Mouse (Mus musculus) neural tube, embryonic 12.5 days (tissue): Measurements from ENCODE around the gene Tgfbr2. TPM values are rescaled to one million over a fixed set of nuclear protein-coding genes. Genes with fewer than 3 reads are reported as not detected.

Source experiments
- ATAC-seq: fragments of 200-750 bp; cut with Nextera tagmentation; 2 replicates; pipeline ENCODE4 v1.8.0; 2017; ENCODE audit warnings: low read depth, mild to moderate bottlenecking, moderate TSS enrichment, moderate library complexity; ENCODE audit not compliant: low FRiP score
- H3K27ac ChIP-seq: fragments of 300-500 bp; sonication (generic); 2 replicates; pipeline ENCODE4 v1.5.1; 2016
- H3K27me3 ChIP-seq: fragments of 300-500 bp; sonication (generic); replicated peaks from 2 replicates; pipeline ENCODE4 v1.6.1; 2016; ENCODE audit warnings: mild to moderate bottlenecking
- H3K36me3 ChIP-seq: fragments of 300-500 bp; sonication (generic); 2 replicates; pipeline ENCODE4 v1.6.1; 2016; ENCODE audit warnings: mild to moderate bottlenecking
- H3K4me1 ChIP-seq: fragments of 300-500 bp; sonication (generic); 2 replicates; pipeline ENCODE4 v1.6.1; 2016
- H3K4me2 ChIP-seq: fragments of 300-500 bp; sonication (generic); replicated peaks from 2 replicates; pipeline ENCODE4 v1.6.1; 2016; ENCODE audit warnings: mild to moderate bottlenecking
- H3K4me3 ChIP-seq: fragments of 300-500 bp; sonication (generic); 2 replicates; pipeline ENCODE4 v1.5.1; 2016
- H3K9ac ChIP-seq: fragments of 300-500 bp; sonication (generic); 2 replicates; pipeline ENCODE4 v1.6.1; 2016; ENCODE audit warnings: mild to moderate bottlenecking
- H3K9me3 ChIP-seq: fragments of 300-500 bp; sonication (generic); 2 replicates; pipeline ENCODE4 v1.6.1; 2016; ENCODE audit warnings: mild to moderate bottlenecking
- WGBS: fragments of 180-500 bp; shearing (Covaris S2); methylation state at CpG from one replicate; pipeline ENCODE4 v1.1.7; 2016; 5-methylcytosine and 5-hydroxymethylcytosine counted together
- polyA plus RNA-seq: library from polyadenylated mRNA; unstranded; fragments of >200 nt; fragmentation: Nextera tagmentation; extraction: Ambion mirVana; gene quantifications from 2 replicates; pipeline ENCODE4 v1.2.1, GENCODE M21; 2016

The Tgfbr2 gene
- polyA plus RNA-seq, 1 experiment from 2014 or later = 14.4 TPM

GRCm38 (mm10) chr9:116167304-116167880 lies 7.8 kb downstream of the Tgfbr2 start:
- Histone ChIP-seq H3K9ac (no peak overlapping the region), H3K4me1 (0 out of 2 replicates have a peak, but pooled peaks cover 5% of the 10 kb centered on the region), H3K9me3 (no peaks in the 10 kb centered on the region), H3K27me3 (no peaks in the 10 kb centered on the region), H3K4me2 (no peak overlapping the region), H3K4me3 (no peak overlapping the region), H3K36me3 (no peaks in the 10 kb centered on the region), H3K27ac (no peak overlapping the region)
- no peak for ATAC-seq
- 90% methylated on average over 6 of the region's 6 CpGs for WGBS

GRCm38 (mm10) chr9:116166363-116166762 lies 8.8 kb downstream of the Tgfbr2 start:
- Histone ChIP-seq H3K4me1 (0 out of 2 replicates have a peak, but pooled peaks cover 5% of the 10 kb centered on the region), H3K4me2 (no peak overlapping the region), H3K27ac (no peak overlapping the region), H3K27me3 (no peaks in the 10 kb centered on the region), H3K36me3 (no peaks in the 10 kb centered on the region), H3K4me3 (no peak overlapping the region), H3K9ac (no peak overlapping the region), H3K9me3 (no peaks in the 10 kb centered on the region)
- 85% methylated on average over 6 of the region's 6 CpGs for WGBS
- no peak for ATAC-seq

GRCm38 (mm10) chr9:116163883-116164282 lies 11.3 kb downstream of the Tgfbr2 start:
- H3K9me3 ChIP-seq = no peaks in the 10 kb centered on the region
- ATAC-seq = no peak
- no peak overlapping the region for H3K9ac ChIP-seq
- no peak overlapping the region for H3K4me2 ChIP-seq
- no peak overlapping the region for H3K4me3 ChIP-seq
- 86% methylated on average over 6 of the region's 6 CpGs for WGBS
- no peaks in the 10 kb centered on the region for H3K4me1 ChIP-seq
- no peaks in the 10 kb centered on the region for H3K36me3 ChIP-seq
- H3K27me3 ChIP-seq = no peaks in the 10 kb centered on the region
- H3K27ac ChIP-seq = no peak overlapping the region

- H3K27ac ChIP-seq = no peak overlapping the region
- no peak overlapping the region for H3K9ac ChIP-seq
- 95% methylated on average over 7 of the region's 7 CpGs for WGBS
- no peaks in the 10 kb centered on the region for H3K36me3 ChIP-seq
- no peaks in the 10 kb centered on the region for H3K27me3 ChIP-seq
- H3K9me3 ChIP-seq = no peaks in the 10 kb centered on the region
- no peaks in the 10 kb centered on the region for H3K4me1 ChIP-seq
- no peak overlapping the region for H3K4me3 ChIP-seq
- H3K4me2 ChIP-seq = no peak overlapping the region
- ATAC-seq = no peak
These were observed 12.2 kb downstream of the Tgfbr2 start for GRCm38 (mm10) chr9:116162866-116163374.

GRCm38 (mm10) chr9:116160860-116161259 lies 14.3 kb downstream of the Tgfbr2 start:
- ATAC-seq = no peak
- no peak overlapping the region for H3K4me2 ChIP-seq
- 95% methylated on average over 7 of the region's 7 CpGs for WGBS
- no peak overlapping the region for H3K4me3 ChIP-seq
- H3K4me1 ChIP-seq = no peaks in the 10 kb centered on the region
- H3K36me3 ChIP-seq = no peaks in the 10 kb centered on the region
- H3K9me3 ChIP-seq = no peaks in the 10 kb centered on the region
- H3K27ac ChIP-seq = no peak overlapping the region
- H3K9ac ChIP-seq = no peak overlapping the region
- no peaks in the 10 kb centered on the region for H3K27me3 ChIP-seq

- WGBS = 85% methylated on average over 3 of the region's 3 CpGs
- ATAC-seq = no peak
- Histone ChIP-seq H3K9ac (no peak overlapping the region), H3K36me3 (no peaks in the 10 kb centered on the region), H3K4me3 (no peak overlapping the region), H3K9me3 (no peaks in the 10 kb centered on the region), H3K4me1 (no peaks in the 10 kb centered on the region), H3K27ac (no peak overlapping the region), H3K4me2 (no peak overlapping the region), H3K27me3 (no peaks in the 10 kb centered on the region)
These were observed 15.1 kb downstream of the Tgfbr2 start for GRCm38 (mm10) chr9:116160067-116160466.

GRCm38 (mm10) chr9:116156501-116156900 lies 18.7 kb downstream of the Tgfbr2 start:
- Histone ChIP-seq H3K36me3 (no peaks in the 10 kb centered on the region), H3K4me2 (no peak overlapping the region), H3K4me3 (no peak overlapping the region), H3K27me3 (no peaks in the 10 kb centered on the region), H3K9ac (no peak overlapping the region), H3K4me1 (no peaks in the 10 kb centered on the region), H3K9me3 (no peaks in the 10 kb centered on the region), H3K27ac (no peak overlapping the region)
- 92% methylated on average over 5 of the region's 5 CpGs for WGBS
- no peak for ATAC-seq

- no peak overlapping the region for H3K4me3 ChIP-seq
- no peak for ATAC-seq
- H3K27me3 ChIP-seq = no peaks in the 10 kb centered on the region
- no peak overlapping the region for H3K9ac ChIP-seq
- H3K36me3 ChIP-seq = no peaks in the 10 kb centered on the region
- no peak overlapping the region for H3K27ac ChIP-seq
- H3K4me2 ChIP-seq = no peak overlapping the region
- H3K4me1 ChIP-seq = no peaks in the 10 kb centered on the region
- H3K9me3 ChIP-seq = no peaks in the 10 kb centered on the region
- 83% methylated on average over 4 of the region's 4 CpGs for WGBS
These were observed 22.3 kb downstream of the Tgfbr2 start for GRCm38 (mm10) chr9:116152878-116153277.

- Histone ChIP-seq H3K27me3 (no peaks in the 10 kb centered on the region), H3K9ac (no peak overlapping the region), H3K9me3 (no peaks in the 10 kb centered on the region), H3K36me3 (no peaks in the 10 kb centered on the region), H3K4me2 (no peak overlapping the region), H3K27ac (no peak overlapping the region), H3K4me3 (no peak overlapping the region), H3K4me1 (no peaks in the 10 kb centered on the region; the same call in 1 of the 2 replicates)
- no peak for ATAC-seq
- WGBS = 44% methylated on average over 7 of the region's 7 CpGs
These were observed 24.3 kb downstream of the Tgfbr2 start for GRCm38 (mm10) chr9:116150725-116151396.

- 81% methylated on average over 7 of the region's 7 CpGs for WGBS
- Histone ChIP-seq H3K4me3 (no peak overlapping the region), H3K36me3 (no peaks in the 10 kb centered on the region), H3K27ac (no peak overlapping the region), H3K4me2 (no peak overlapping the region), H3K4me1 (no peaks in the 10 kb centered on the region; the same call in 1 of the 2 replicates), H3K9me3 (no peaks in the 10 kb centered on the region), H3K27me3 (no peaks in the 10 kb centered on the region), H3K9ac (no peak overlapping the region)
- ATAC-seq = no peak
These were observed 26.4 kb downstream of the Tgfbr2 start for GRCm38 (mm10) chr9:116148809-116149208.

- Histone ChIP-seq H3K9me3 (no peaks in the 10 kb centered on the region), H3K9ac (no peak overlapping the region), H3K27ac (no peak overlapping the region), H3K36me3 (no peaks in the 10 kb centered on the region), H3K4me2 (no peak overlapping the region), H3K4me1 (no peaks in the 10 kb centered on the region; the same call in 1 of the 2 replicates), H3K27me3 (no peaks in the 10 kb centered on the region), H3K4me3 (no peak overlapping the region)
- 67% methylated on average over 9 of the region's 9 CpGs for WGBS
- ATAC-seq = no peak
These were observed 28.9 kb downstream of the Tgfbr2 start for GRCm38 (mm10) chr9:116146235-116146634.

- ATAC-seq = no peak
- no peaks in the 10 kb centered on the region; the same call in 1 of the 2 replicates for H3K4me1 ChIP-seq
- H3K27me3 ChIP-seq = no peaks in the 10 kb centered on the region
- no peaks in the 10 kb centered on the region for H3K9me3 ChIP-seq
- H3K27ac ChIP-seq = no peak overlapping the region
- no peak overlapping the region for H3K4me3 ChIP-seq
- H3K4me2 ChIP-seq = no peak overlapping the region
- no peaks in the 10 kb centered on the region for H3K36me3 ChIP-seq
- 70% methylated on average over 10 of the region's 10 CpGs for WGBS
- H3K9ac ChIP-seq = no peak overlapping the region
These were observed 29.9 kb downstream of the Tgfbr2 start for GRCm38 (mm10) chr9:116145231-116145641.
